Mouse (Mus musculus) lung, postnatal 0 days (tissue): ENCODE measurements around the gene Carmil1.

Source experiments
- CTCF ChIP-seq: IDR thresholded peaks from 2 replicates; pipeline ENCODE4 v1.5.1; 2016; ENCODE audit warnings: antibody characterized with exemption, mild to moderate bottlenecking
- EP300 ChIP-seq: IDR thresholded peaks from 2 replicates; pipeline ENCODE4 v1.6.1; 2016; ENCODE audit warnings: antibody characterized with exemption, mild to moderate bottlenecking, control low read depth

GRCm38 (mm10) chr13:24223425-24224201 lies 57.0 kb downstream of the Carmil1 start:
- TF ChIP-seq EP300 = no peak
- no peak for TF ChIP-seq CTCF
